Mouse (Mus musculus): ENCODE measurements at regions not wholly inside any gene's neighbourhood (a gene's known extent, or its start where the extent isn't known, plus 50 kb on each side); places are given as distances from the start of the nearest gene placed in this dataset.

GRCm38 (mm10) chr19:60340234-60340633, 113.7 kb upstream of the Fam204a start:
- ATAC-seq (ENCODE audit: insufficient number of reproducible peaks, low FRiP score): no peak
- Histone ChIP-seq H3K27ac (ENCODE audit: poor library complexity, severe bottlenecking) (no peak overlapping the region), H3K9ac (no peak overlapping the region), H3K4me3 (no peak overlapping the region), H3K4me1 (replicated peaks) (no peaks in the 10 kb centered on the region), H3K9me3 (replicated peaks) (no peaks in the 10 kb centered on the region), H3K27me3 (replicated peaks) (no peaks in the 10 kb centered on the region), H3K4me2 (no peak overlapping the region), H3K36me3 (no peaks in the 10 kb centered on the region)
- 79% methylated on average over 6 of the region's 6 CpGs for WGBS

- Histone ChIP-seq H3K27ac (ENCODE audit: poor library complexity, severe bottlenecking) (no peak overlapping the region), H3K4me3 (no peak overlapping the region), H3K4me1 (replicated peaks) (no peaks in the 10 kb centered on the region), H3K36me3 (no peaks in the 10 kb centered on the region), H3K27me3 (replicated peaks) (no peaks in the 10 kb centered on the region), H3K9me3 (replicated peaks) (no peaks in the 10 kb centered on the region), H3K9ac (no peak overlapping the region), H3K4me2 (no peak overlapping the region)
- WGBS: 67% methylated on average over 7 of the region's 7 CpGs
- no peak for ATAC-seq (ENCODE audit: insufficient number of reproducible peaks, low FRiP score)
These were observed 108.0 kb upstream of the Fam204a start for GRCm38 (mm10) chr19:60334521-60334920.

- Histone ChIP-seq H3K9me3 (replicated peaks) (no peaks in the 10 kb centered on the region), H3K36me3 (no peaks in the 10 kb centered on the region), H3K27ac (ENCODE audit: poor library complexity, severe bottlenecking) (no peak overlapping the region), H3K4me1 (replicated peaks) (no peaks in the 10 kb centered on the region), H3K4me2 (no peak overlapping the region), H3K27me3 (replicated peaks) (no peaks in the 10 kb centered on the region), H3K4me3 (no peak overlapping the region), H3K9ac (no peak overlapping the region)
- 55% methylated on average over 3 of the region's 3 CpGs for WGBS
- ATAC-seq (ENCODE audit: insufficient number of reproducible peaks, low FRiP score): no peak
These were observed 101.8 kb upstream of the Fam204a start for GRCm38 (mm10) chr19:60328295-60328694.

GRCm38 (mm10) chr19:60325612-60326011, 99.1 kb upstream of the Fam204a start:
- no peak overlapping the region for H3K4me3 ChIP-seq
- no peaks in the 10 kb centered on the region for H3K27me3 ChIP-seq (replicated peaks)
- H3K4me1 ChIP-seq (replicated peaks): no peaks in the 10 kb centered on the region
- H3K9ac ChIP-seq: no peak overlapping the region
- no peak overlapping the region for H3K27ac ChIP-seq (ENCODE audit: poor library complexity, severe bottlenecking)
- no peaks in the 10 kb centered on the region for H3K36me3 ChIP-seq
- H3K9me3 ChIP-seq (replicated peaks): no peaks in the 10 kb centered on the region
- H3K4me2 ChIP-seq: no peak overlapping the region
- no peak for ATAC-seq (ENCODE audit: insufficient number of reproducible peaks, low FRiP score)

GRCm38 (mm10) chr19:60325112-60325511, 98.6 kb upstream of the Fam204a start:
- Histone ChIP-seq H3K9ac (no peak overlapping the region), H3K36me3 (no peaks in the 10 kb centered on the region), H3K27me3 (replicated peaks) (no peaks in the 10 kb centered on the region), H3K4me3 (no peak overlapping the region), H3K4me1 (replicated peaks) (no peaks in the 10 kb centered on the region), H3K4me2 (no peak overlapping the region), H3K27ac (ENCODE audit: poor library complexity, severe bottlenecking) (no peak overlapping the region), H3K9me3 (replicated peaks) (no peaks in the 10 kb centered on the region)
- no peak for ATAC-seq (ENCODE audit: insufficient number of reproducible peaks, low FRiP score)
- WGBS: 43% methylated on average over 5 of the region's 5 CpGs

GRCm38 (mm10) chr19:60310591-60310990, 84.1 kb upstream of the Fam204a start:
- ATAC-seq (ENCODE audit: insufficient number of reproducible peaks, low FRiP score): no peak
- Histone ChIP-seq H3K4me2 (no peak overlapping the region), H3K27me3 (replicated peaks) (no peaks in the 10 kb centered on the region), H3K36me3 (no peaks in the 10 kb centered on the region), H3K9me3 (replicated peaks) (no peaks in the 10 kb centered on the region), H3K4me1 (replicated peaks) (no peaks in the 10 kb centered on the region), H3K9ac (no peak overlapping the region), H3K27ac (ENCODE audit: poor library complexity, severe bottlenecking) (no peak overlapping the region), H3K4me3 (no peak overlapping the region)
- 21% methylated on average over 4 of the region's 4 CpGs for WGBS

GRCm38 (mm10) chr19:60302371-60302770, 75.9 kb upstream of the Fam204a start:
- H3K9ac ChIP-seq: no peak overlapping the region
- H3K36me3 ChIP-seq: no peaks in the 10 kb centered on the region
- H3K27me3 ChIP-seq (replicated peaks): no peaks in the 10 kb centered on the region
- ATAC-seq (ENCODE audit: insufficient number of reproducible peaks, low FRiP score): no peak
- no peak overlapping the region for H3K4me3 ChIP-seq
- no peak overlapping the region for H3K4me2 ChIP-seq
- H3K9me3 ChIP-seq (replicated peaks): no peaks in the 10 kb centered on the region
- peaks cover 4% of the 10 kb centered on the region; the same call in 1 of the 2 replicates for H3K4me1 ChIP-seq (replicated peaks)
- 29% methylated on average over 6 of the region's 6 CpGs for WGBS
- H3K27ac ChIP-seq (ENCODE audit: poor library complexity, severe bottlenecking): no peak overlapping the region

- 80% methylated on average over 2 of the region's 2 CpGs for WGBS
- no peaks in the 10 kb centered on the region for H3K9me3 ChIP-seq (replicated peaks)
- ATAC-seq (ENCODE audit: insufficient number of reproducible peaks, low FRiP score): no peak
These were observed 74.4 kb upstream of the Fam204a start for GRCm38 (mm10) chr19:60300891-60301290.

GRCm38 (mm10) chr19:60290244-60290643, 63.7 kb upstream of the Fam204a start:
- Histone ChIP-seq H3K36me3 (no peaks in the 10 kb centered on the region), H3K27ac (ENCODE audit: poor library complexity, severe bottlenecking) (no peak overlapping the region), H3K4me3 (no peak overlapping the region), H3K27me3 (replicated peaks) (no peaks in the 10 kb centered on the region), H3K9ac (no peak overlapping the region), H3K4me2 (no peak overlapping the region), H3K9me3 (replicated peaks) (no peaks in the 10 kb centered on the region), H3K4me1 (replicated peaks) (peaks cover 12% of the 10 kb centered on the region; the same call in 1 of the 2 replicates)
- WGBS: 69% methylated on average over 4 of the region's 4 CpGs
- no peak for ATAC-seq (ENCODE audit: insufficient number of reproducible peaks, low FRiP score)

More at GRCm38 (mm10) chr19:60300891-60301290, 74.4 kb upstream of the Fam204a start:
- Histone ChIP-seq H3K4me3 (no peak overlapping the region), H3K27me3 (replicated peaks) (no peaks in the 10 kb centered on the region), H3K4me2 (no peak overlapping the region), H3K27ac (ENCODE audit: poor library complexity, severe bottlenecking) (no peak overlapping the region), H3K36me3 (no peaks in the 10 kb centered on the region), H3K9ac (no peak overlapping the region), H3K4me1 (replicated peaks) (peaks cover 4% of the 10 kb centered on the region; the same call in 1 of the 2 replicates)

GRCm38 (mm10) chr19:60286810-60287396, 60.4 kb upstream of the Fam204a start:
- no peaks in the 10 kb centered on the region for H3K4me1 ChIP-seq (replicated peaks)
- WGBS: 19% methylated on average over 6 of the region's 6 CpGs
- no peak overlapping the region for H3K4me2 ChIP-seq
- ATAC-seq (ENCODE audit: insufficient number of reproducible peaks, low FRiP score): no peak
- H3K27ac ChIP-seq (ENCODE audit: poor library complexity, severe bottlenecking): no peak overlapping the region
- H3K9ac ChIP-seq: no peak overlapping the region
- H3K36me3 ChIP-seq: no peaks in the 10 kb centered on the region
- no peaks in the 10 kb centered on the region for H3K27me3 ChIP-seq (replicated peaks)
- H3K9me3 ChIP-seq (replicated peaks): no peaks in the 10 kb centered on the region
- H3K4me3 ChIP-seq: no peak overlapping the region

GRCm38 (mm10) chr19:60284901-60285300, 58.4 kb upstream of the Fam204a start:
- Histone ChIP-seq H3K9me3 (replicated peaks) (no peaks in the 10 kb centered on the region), H3K36me3 (no peaks in the 10 kb centered on the region), H3K27ac (ENCODE audit: poor library complexity, severe bottlenecking) (no peak overlapping the region), H3K4me2 (no peak overlapping the region), H3K4me3 (no peak overlapping the region), H3K9ac (no peak overlapping the region), H3K27me3 (replicated peaks) (no peaks in the 10 kb centered on the region; the same call in 1 of the 2 replicates), H3K4me1 (replicated peaks) (no peaks in the 10 kb centered on the region)
- ATAC-seq (ENCODE audit: insufficient number of reproducible peaks, low FRiP score): no peak
- WGBS: 73% methylated on average over 4 of the region's 4 CpGs
